9 mouse cellular contexts compared by ENCODE assay signal in the genomic region with DNA sequence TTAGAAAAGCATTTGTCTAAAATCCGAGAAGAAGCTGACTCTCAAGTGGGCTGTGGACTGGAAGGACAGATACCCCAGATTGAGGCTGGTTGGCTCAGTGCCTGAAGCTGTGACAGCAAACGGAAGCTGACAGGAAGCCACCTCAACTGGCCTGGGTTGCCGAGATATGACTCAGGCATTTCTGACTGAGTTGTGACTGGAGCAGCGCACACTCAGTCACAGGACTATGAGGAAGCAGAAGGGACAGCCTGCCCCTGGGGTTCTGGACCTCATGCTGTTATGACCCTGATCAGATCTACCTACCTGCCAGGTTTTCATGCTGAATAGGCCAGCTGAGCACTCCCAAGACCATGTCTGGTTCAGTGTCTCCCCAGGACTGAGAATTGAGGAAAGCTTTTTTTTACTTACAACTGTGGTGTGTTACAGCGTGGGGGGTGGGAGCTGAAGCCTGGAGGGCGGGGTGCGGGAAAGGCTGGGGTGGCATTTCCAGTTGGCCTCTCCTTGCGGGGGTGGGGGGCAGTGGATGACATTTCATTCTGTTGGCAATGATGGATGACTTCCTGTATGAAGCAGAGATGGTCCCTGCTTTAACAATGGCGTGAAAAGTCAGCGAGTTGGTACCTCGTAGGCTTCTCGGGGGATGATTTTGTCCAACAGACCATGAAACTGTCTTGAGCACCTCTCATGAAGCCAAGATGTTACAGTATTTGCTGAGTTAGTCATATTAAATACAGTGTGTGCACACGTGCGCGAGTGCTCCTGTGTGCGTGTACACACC. TPM values are rescaled to one million over a fixed set of nuclear protein-coding genes. Genes with fewer than 3 reads are reported as not detected.
A peak's percentile ranks its signal among the peaks of the same experiment; 100 is the strongest.
DNase-seq lines count a peak whose midpoint lies in the region; ATAC-seq and TF ChIP-seq lines count a peak whose summit lies in the region.
"Had no signal": no experiment of that assay in that cellular context is flagged by ENCODE, and none has a peak within 500 bp of the region (broad histone marks: within the 10 kb centered on the region; RNA-seq: fewer than 3 reads in every experiment).

No protein-coding gene starts in this region.

- no peak overlapping the region for H3K9ac ChIP-seq in heart, embryonic 12.5 days
- H3K9ac ChIP-seq in liver, embryonic 14.5 days (replicated peaks) = no peak overlapping the region
- H3K9ac ChIP-seq: limb, embryonic 15.5 days had no signal

- H3K27me3 ChIP-seq in heart, embryonic 12.5 days (replicated peaks) = no peaks in the 10 kb centered on the region
- no peaks in the 10 kb centered on the region for H3K27me3 ChIP-seq in liver, embryonic 14.5 days (ENCODE audit: control insufficient read depth, insufficient read depth, low read length)
- H3K27me3 ChIP-seq: limb, embryonic 15.5 days had no signal

- H3K4me3 ChIP-seq in heart, embryonic 12.5 days = no peak overlapping the region
- H3K4me3 ChIP-seq in liver, embryonic 14.5 days (ENCODE audit: insufficient read depth in 1 of 2, low read depth in 2 of 2, low read length in 2 of 2) = no peak overlapping the region
- H3K4me3 ChIP-seq: limb, embryonic 15.5 days had no signal

- H3K4me2 ChIP-seq in heart, embryonic 12.5 days = peak overlapping the region; percentile 24
- 0 out of 2 replicates have a peak overlapping the region, but pooled peaks have one; percentile 3 for H3K4me2 ChIP-seq in liver, embryonic 14.5 days (ENCODE audit: low read depth)
- H3K4me2 ChIP-seq: limb, embryonic 15.5 days had no signal

- H3K9me3 ChIP-seq in heart, embryonic 12.5 days (replicated peaks) = 0 out of 2 replicates have a peak, but pooled peaks cover 4% of the 10 kb centered on the region
- H3K9me3 ChIP-seq in liver, embryonic 14.5 days (ENCODE audit: control insufficient read depth, low read length) = no peaks in the 10 kb centered on the region
- H3K9me3 ChIP-seq: limb, embryonic 15.5 days had no signal

- DNase-seq in urinary bladder, postnatal 25 days (ENCODE audit: low spot score) = peak; percentile 59
- no peak for DNase-seq in urinary bladder, adult 2 months (ENCODE audit: low spot score)
- peak; percentile 39 for DNase-seq in cerebellum, adult 8-10 months
- peak; percentile 71 to 77 for DNase-seq in kidney, adult 8-10 months
- peak; percentile 54 to 67 (median 55) for DNase-seq in liver, embryonic 14.5 days (ENCODE audit: low read depth in 3 of 3, low spot score in 3 of 3)
- DNase-seq in right cerebral cortex, postnatal 14 days = peak; percentile 72
- no peak for DNase-seq in testis, postnatal 14 days (ENCODE audit: low spot score)

- no peak for TF ChIP-seq CTCF in liver, embryonic 14.5 days (IDR thresholded peaks at IDR 0.05; ENCODE audit: low read depth)

- 48% methylated on average over 16 of the region's 16 CpGs for WGBS in heart, embryonic 12.5 days
- WGBS in liver, embryonic 14.5 days (ENCODE audit: insufficient replicate concordance) = 24% methylated on average over 16 of the region's 16 CpGs

- peak overlapping the region; percentile 46 for H3K27ac ChIP-seq in heart, embryonic 12.5 days (ENCODE audit: poor library complexity, severe bottlenecking)
- no peak overlapping the region for H3K27ac ChIP-seq in liver, embryonic 14.5 days
- H3K27ac ChIP-seq: limb, embryonic 15.5 days had no signal

- H3K36me3 ChIP-seq in heart, embryonic 12.5 days = peaks cover 30% of the 10 kb centered on the region
- no peaks in the 10 kb centered on the region; the same call in 1 of the 2 replicates for H3K36me3 ChIP-seq in liver, embryonic 14.5 days (replicated peaks; ENCODE audit: control insufficient read depth, insufficient read depth, low read depth)

- peak; percentile 54 for TF ChIP-seq EP300 in liver, embryonic 14.5 days (IDR thresholded peaks at IDR 0.05; ENCODE audit: low read depth)

- ATAC-seq in heart, embryonic 12.5 days (ENCODE audit: insufficient number of reproducible peaks, low FRiP score) = peak; percentile 80
- peak; percentile 80 for ATAC-seq in liver, embryonic 14.5 days (ENCODE audit: insufficient read depth)

- H3K4me1 ChIP-seq in heart, embryonic 12.5 days (replicated peaks) = peaks cover 29% of the 10 kb centered on the region
- H3K4me1 ChIP-seq in liver, embryonic 14.5 days (replicated peaks; ENCODE audit: control insufficient read depth in 2 of 2, insufficient read depth in 2 of 2, low read length in 1 of 2) = peaks cover 12 to 27% of the 10 kb centered on the region in 2 experiments
- H3K4me1 ChIP-seq: limb, embryonic 15.5 days had no signal

RNA-seq across cellular contexts. Expression of a gene that starts 30.6 kb away (rescaled TPM):
- 21.0 and 21.7 TPM in 2 replicates for polyA plus RNA-seq in urinary bladder, adult 2 months (2012; rRNA removed)
- polyA plus RNA-seq in heart, embryonic 12.5 days (2016; fragmentation: Nextera tagmentation; extraction: Ambion mirVana) = 34.5 and 35.8 TPM in 2 replicates
- 5.4 and 5.7 TPM in 2 replicates for polyA plus RNA-seq in liver, embryonic 14.5 days (2012; rRNA removed)
- 15.2 and 16.0 TPM in 2 replicates for polyA plus RNA-seq in liver, embryonic 14.5 days (2014; fragmentation: Nextera tagmentation; extraction: Ambion mirVana)

RNA-seq across cellular contexts. Expression of a gene that starts 43.8 kb away (rescaled TPM):
- polyA plus RNA-seq in urinary bladder, adult 2 months (2012; rRNA removed) = 140 and 145 TPM in 2 replicates
- 50.6 and 54.0 TPM in 2 replicates for polyA plus RNA-seq in heart, embryonic 12.5 days (2016; fragmentation: Nextera tagmentation; extraction: Ambion mirVana)
- polyA plus RNA-seq in liver, embryonic 14.5 days (2012; rRNA removed) = 21.7 and 27.7 TPM in 2 replicates
- polyA plus RNA-seq in liver, embryonic 14.5 days (2014; fragmentation: Nextera tagmentation; extraction: Ambion mirVana) = 18.1 and 21.4 TPM in 2 replicates

Comparison
In these comparisons a context has a peak if more than half of its experiments do, and no peak if none do; other contexts are left out.
1. DNase-seq: peak in urinary bladder, postnatal 25 days (single experiment), cerebellum, adult 8-10 months (single experiment), kidney, adult 8-10 months (2 of 2), liver, embryonic 14.5 days (3 of 3) and right cerebral cortex, postnatal 14 days (single experiment); none in urinary bladder, adult 2 months (single experiment) and testis, postnatal 14 days (single experiment).